Mouse (Mus musculus) heart, embryonic 16.5 days (tissue): ENCODE measurements around the gene Hils1. TPM values are rescaled to one million over a fixed set of nuclear protein-coding genes. Genes with fewer than 3 reads are reported as not detected.

Experiments
- ATAC-seq: fragments of 200-750 bp; cut with Nextera tagmentation; replicated peaks from 2 replicates; pipeline ENCODE4 v1.8.0; 2017; ENCODE audit warnings: moderate number of reproducible peaks; ENCODE audit not compliant: insufficient read depth, low FRiP score; ENCODE audit errors: extremely low read depth
- H3K27ac ChIP-seq: fragments of 300-500 bp; sonication (generic); 2 replicates; pipeline ENCODE4 v1.5.1; 2014; ENCODE audit warnings: mild to moderate bottlenecking, low read length, control low read depth, moderate library complexity
- H3K27me3 ChIP-seq: fragments of 300-500 bp; sonication (generic); 2 replicates; pipeline ENCODE4 v1.6.1; 2014; ENCODE audit warnings: low read length, mixed read lengths; ENCODE audit not compliant: control insufficient read depth, insufficient read depth
- H3K36me3 ChIP-seq: fragments of 300-500 bp; sonication (generic); 2 replicates; pipeline ENCODE4 v1.6.1; 2014; ENCODE audit not compliant: control insufficient read depth, insufficient read depth
- H3K4me1 ChIP-seq: fragments of 300-500 bp; sonication (generic); 2 replicates; pipeline ENCODE4 v1.6.1; 2014; ENCODE audit warnings: low read length, mixed read lengths; ENCODE audit not compliant: control insufficient read depth, insufficient read depth
- H3K4me2 ChIP-seq: fragments of 300-500 bp; sonication (generic); 2 replicates; pipeline ENCODE4 v1.6.1; 2014; ENCODE audit warnings: low read depth, mild to moderate bottlenecking, control low read depth, low read length
- H3K4me3 ChIP-seq: fragments of 300-500 bp; sonication (generic); 2 replicates; pipeline ENCODE4 v1.5.1; 2014; ENCODE audit warnings: mild to moderate bottlenecking, control low read depth, low read length
- H3K9ac ChIP-seq: fragments of 300-500 bp; sonication (generic); 2 replicates; pipeline ENCODE4 v1.6.1; 2014; ENCODE audit warnings: low read length, control low read depth
- H3K9me3 ChIP-seq: fragments of 300-500 bp; sonication (generic); replicated peaks from 2 replicates; pipeline ENCODE4 v1.6.1; 2016; ENCODE audit warnings: low read length; ENCODE audit not compliant: control insufficient read depth
- WGBS: fragments of 180-500 bp; shearing (Covaris S2); extraction: QIAGEN DNeasy Blood & Tissue Kit; methylation state at CpG from one replicate; pipeline ENCODE4 v1.1.7; 2014; 5-methylcytosine and 5-hydroxymethylcytosine counted together
- polyA plus RNA-seq: library from polyadenylated mRNA; unstranded; fragments of >200 nt; fragmentation: Nextera tagmentation; extraction: Ambion mirVana; gene quantifications from 2 replicates; pipeline ENCODE4 v1.2.1, GENCODE M21; 2015

The Hils1 gene
- polyA plus RNA-seq, 1 experiment from 2014 or later, result 0.33 TPM

GRCm38 (mm10) chr11:94941776-94942175, 25.6 kb upstream of the Hils1 start:
- peak overlapping the region; percentile 15; the same call in 1 of the 2 replicates for H3K27ac ChIP-seq
- peak overlapping the region; percentile 10; the same call in 1 of the 2 replicates for H3K4me2 ChIP-seq
- no peak overlapping the region for H3K9ac ChIP-seq
- ATAC-seq, result no peak
- no peaks in the 10 kb centered on the region for H3K36me3 ChIP-seq
- no peaks in the 10 kb centered on the region for H3K9me3 ChIP-seq
- H3K4me3 ChIP-seq, result no peak overlapping the region
- peaks cover 8% of the 10 kb centered on the region for H3K4me1 ChIP-seq
- WGBS, result 76% methylated on average over 8 of the region's 8 CpGs
- H3K27me3 ChIP-seq, result peaks cover 9% of the 10 kb centered on the region

DNA sequence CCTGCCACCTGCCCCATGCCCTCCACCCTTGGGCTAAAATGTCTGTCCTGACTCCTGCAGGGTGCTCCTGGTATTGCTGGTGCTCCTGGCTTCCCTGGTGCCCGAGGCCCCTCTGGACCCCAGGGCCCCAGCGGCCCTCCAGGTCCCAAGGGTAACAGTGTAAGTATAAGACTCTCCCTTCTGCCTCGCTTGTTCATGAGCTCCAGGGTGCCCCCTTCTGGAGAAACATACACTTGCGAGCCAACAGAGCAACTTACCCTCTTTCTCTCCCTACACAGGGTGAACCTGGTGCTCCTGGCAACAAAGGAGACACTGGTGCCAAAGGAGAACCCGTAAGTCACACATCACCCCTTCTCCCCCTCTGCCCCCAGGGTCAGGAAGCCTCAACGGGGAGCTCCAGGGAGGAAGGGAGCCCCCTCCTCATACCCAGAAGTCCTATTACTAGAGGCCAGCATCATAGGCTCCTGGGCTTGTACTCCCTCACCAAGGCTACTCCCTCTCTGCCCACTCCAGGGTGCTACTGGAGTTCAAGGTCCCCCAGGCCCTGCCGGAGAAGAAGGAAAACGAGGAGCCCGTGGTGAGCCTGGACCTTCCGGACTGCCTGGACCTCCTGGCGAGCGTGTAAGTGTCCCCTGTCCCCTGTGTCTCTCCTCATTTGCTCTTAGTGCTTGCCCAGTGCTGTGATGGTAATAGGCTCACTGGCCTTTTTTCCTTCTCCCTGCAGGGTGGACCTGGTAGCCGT, 24.9 kb upstream of the Hils1 start:
- Histone ChIP-seq H3K27ac (peak overlapping the region; percentile 63), H3K4me3 (no peak overlapping the region), H3K9me3 (no peaks in the 10 kb centered on the region), H3K9ac (no peak overlapping the region), H3K36me3 (no peaks in the 10 kb centered on the region), H3K4me2 (peak overlapping the region; percentile 10; the same call in 1 of the 2 replicates), H3K4me1 (peaks cover 5% of the 10 kb centered on the region), H3K27me3 (peaks cover 9% of the 10 kb centered on the region)
- no peak for ATAC-seq
- 49% methylated on average over 13 of the region's 13 CpGs for WGBS

DNA sequence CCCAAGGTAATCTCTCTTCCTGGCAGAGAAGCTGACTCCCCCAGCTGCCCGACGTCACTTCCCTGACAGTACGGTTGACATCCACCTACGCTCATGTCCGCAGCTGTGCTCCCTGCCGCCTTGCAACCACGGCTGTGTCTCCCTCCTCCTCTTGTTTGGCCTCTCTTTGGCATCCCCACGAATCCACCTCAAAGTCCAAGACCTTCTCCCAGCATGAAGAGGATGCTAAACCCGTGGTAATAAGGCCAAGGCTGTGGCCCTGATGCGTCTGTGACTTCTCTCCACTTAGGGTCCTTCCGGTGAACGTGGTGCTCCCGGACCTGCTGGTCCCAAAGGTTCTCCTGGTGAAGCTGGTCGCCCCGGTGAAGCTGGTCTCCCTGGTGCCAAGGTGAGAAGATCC, 24.3 kb upstream of the Hils1 start:
- no peak for ATAC-seq
- Histone ChIP-seq H3K9me3 (no peaks in the 10 kb centered on the region), H3K4me2 (no peak overlapping the region), H3K36me3 (no peaks in the 10 kb centered on the region), H3K27me3 (peaks cover 9% of the 10 kb centered on the region), H3K9ac (no peak overlapping the region), H3K4me3 (no peak overlapping the region), H3K27ac (peak overlapping the region; percentile 63; the same call in 1 of the 2 replicates), H3K4me1 (no peaks in the 10 kb centered on the region)
- 66% methylated on average over 15 of the region's 15 CpGs for WGBS

DNA sequence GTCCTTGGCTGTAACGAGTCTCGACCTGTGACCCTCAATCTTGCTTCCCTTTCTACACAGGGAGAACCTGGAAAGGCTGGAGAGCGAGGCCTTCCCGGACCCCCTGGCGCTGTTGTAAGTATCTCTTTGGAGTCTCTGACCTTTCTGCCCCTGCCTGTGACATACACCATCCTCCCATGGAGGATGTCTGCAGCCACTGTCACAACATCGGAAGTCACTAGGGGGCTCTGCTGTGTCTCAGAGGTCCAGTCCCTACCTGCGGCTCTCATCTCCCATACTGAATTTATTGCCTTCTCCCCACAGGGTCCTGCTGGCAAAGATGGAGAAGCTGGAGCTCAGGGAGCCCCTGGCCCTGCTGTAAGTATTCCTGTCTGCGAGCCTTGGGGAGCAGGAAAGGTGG, 23.1 kb upstream of the Hils1 start:
- H3K36me3 ChIP-seq, result no peaks in the 10 kb centered on the region
- 26% methylated on average over 8 of the region's 8 CpGs for WGBS
- H3K27ac ChIP-seq, result peak overlapping the region; percentile 63
- peaks cover 9% of the 10 kb centered on the region for H3K27me3 ChIP-seq
- H3K4me2 ChIP-seq, result no peak overlapping the region
- no peak overlapping the region for H3K4me3 ChIP-seq
- no peak overlapping the region for H3K9ac ChIP-seq
- H3K4me1 ChIP-seq, result no peaks in the 10 kb centered on the region
- H3K9me3 ChIP-seq, result no peaks in the 10 kb centered on the region
- no peak for ATAC-seq

DNA sequence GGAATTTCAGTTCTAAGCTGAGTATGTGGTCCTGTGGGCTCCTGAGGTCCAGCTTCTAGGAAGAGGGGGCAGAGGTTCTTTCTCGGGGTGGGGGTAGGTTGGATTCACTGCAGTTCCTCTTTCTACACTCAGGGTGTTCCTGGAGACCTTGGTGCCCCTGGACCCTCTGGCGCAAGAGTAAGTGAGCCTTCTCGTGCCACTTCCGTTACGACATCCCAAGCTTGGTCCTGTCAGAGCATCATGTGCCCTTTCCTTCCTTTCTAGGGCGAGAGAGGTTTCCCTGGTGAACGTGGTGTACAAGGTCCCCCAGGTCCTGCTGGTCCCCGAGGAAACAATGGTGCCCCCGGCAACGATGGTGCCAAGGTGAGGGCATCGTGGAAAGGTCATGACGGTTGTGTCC, 22.2 kb upstream of the Hils1 start:
- Histone ChIP-seq H3K36me3 (no peaks in the 10 kb centered on the region), H3K9ac (no peak overlapping the region), H3K9me3 (no peaks in the 10 kb centered on the region), H3K4me3 (no peak overlapping the region), H3K27ac (peak overlapping the region; percentile 45), H3K4me2 (no peak overlapping the region), H3K27me3 (peaks cover 9% of the 10 kb centered on the region), H3K4me1 (no peaks in the 10 kb centered on the region)
- no peak for ATAC-seq
- WGBS, result 77% methylated on average over 12 of the region's 12 CpGs

GRCm38 (mm10) chr11:94952169-94952568, 15.2 kb upstream of the Hils1 start:
- Histone ChIP-seq H3K4me1 (peaks cover 5% of the 10 kb centered on the region; the same call in 1 of the 2 replicates), H3K27ac (peak overlapping the region; percentile 10; the same call in 1 of the 2 replicates), H3K9me3 (no peaks in the 10 kb centered on the region), H3K36me3 (no peaks in the 10 kb centered on the region), H3K9ac (no peak overlapping the region), H3K4me2 (no peak overlapping the region), H3K27me3 (no peaks in the 10 kb centered on the region), H3K4me3 (no peak overlapping the region)
- no peak for ATAC-seq
- WGBS, result 15% methylated on average over 6 of the region's 6 CpGs

DNA sequence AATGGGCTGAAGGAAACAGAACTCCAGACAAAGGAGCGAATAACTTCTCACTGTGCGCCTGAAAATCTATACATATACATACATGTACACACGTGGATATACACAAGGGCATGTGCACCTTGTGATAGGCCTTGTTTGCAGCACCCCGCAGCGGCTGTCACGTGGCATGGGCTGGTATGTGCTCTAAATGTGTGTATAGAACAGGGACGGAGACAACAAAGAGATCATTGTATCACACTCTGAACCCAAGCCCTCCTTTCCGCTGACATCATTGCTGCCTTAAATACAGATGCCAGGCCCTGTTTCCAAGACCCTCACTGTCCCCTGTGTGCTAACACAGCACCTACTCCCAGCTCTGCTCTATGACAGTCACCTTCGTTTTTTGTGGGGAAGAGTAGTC, 12.3 kb upstream of the Hils1 start:
- H3K4me1 ChIP-seq, result peaks cover 17% of the 10 kb centered on the region
- H3K9ac ChIP-seq, result no peak overlapping the region
- H3K27ac ChIP-seq, result no peak overlapping the region
- H3K4me3 ChIP-seq, result no peak overlapping the region
- H3K27me3 ChIP-seq, result no peaks in the 10 kb centered on the region
- H3K4me2 ChIP-seq, result no peak overlapping the region
- WGBS, result 68% methylated on average over 9 of the region's 9 CpGs
- ATAC-seq, result no peak
- no peaks in the 10 kb centered on the region for H3K9me3 ChIP-seq
- no peaks in the 10 kb centered on the region for H3K36me3 ChIP-seq

GRCm38 (mm10) chr11:94957693-94958064, 9.7 kb upstream of the Hils1 start:
- H3K9ac ChIP-seq, result no peak overlapping the region
- H3K9me3 ChIP-seq, result no peaks in the 10 kb centered on the region
- H3K4me3 ChIP-seq, result no peak overlapping the region
- no peak overlapping the region for H3K4me2 ChIP-seq
- peak overlapping the region; percentile 61 for H3K27ac ChIP-seq
- no peaks in the 10 kb centered on the region for H3K36me3 ChIP-seq
- 73% methylated on average over 9 of the region's 9 CpGs for WGBS
- no peaks in the 10 kb centered on the region for H3K27me3 ChIP-seq
- peak; percentile 15; the same call in 1 of the 2 replicates for ATAC-seq
- peaks cover 13% of the 10 kb centered on the region for H3K4me1 ChIP-seq

- Histone ChIP-seq H3K36me3 (no peaks in the 10 kb centered on the region), H3K27me3 (no peaks in the 10 kb centered on the region), H3K4me3 (no peak overlapping the region), H3K27ac (peak overlapping the region; percentile 61), H3K4me1 (peaks cover 16% of the 10 kb centered on the region), H3K4me2 (no peak overlapping the region; the same call in 1 of the 2 replicates), H3K9ac (no peak overlapping the region), H3K9me3 (no peaks in the 10 kb centered on the region)
- ATAC-seq, result peak; percentile 72
- 11% methylated on average over 8 of the region's 8 CpGs for WGBS
These were observed 9.1 kb upstream of the Hils1 start for GRCm38 (mm10) chr11:94958065-94958858.
